Mouse (Mus musculus) G1E (cell line): ENCODE measurements at regions not wholly inside any gene's neighbourhood (a gene's known extent, or its start where the extent isn't known, plus 50 kb on each side); places are given as distances from the start of the nearest gene placed in this dataset.
"Not testable (repeated sequence)": the region's sequence is repeated elsewhere in the genome, so short reads cannot be mapped to it uniquely, and the experiment has no call there.

Experiments used
- CTCF ChIP-seq: IDR thresholded peaks from 2 replicates; pipeline ENCODE4 v1.5.1; 2012; ENCODE audit warnings: low read depth, low read length, inconsistent platforms, mixed read lengths
- GATA1 ChIP-seq: IDR thresholded peaks from 2 replicates; pipeline ENCODE4 v1.6.1; 2012; ENCODE audit warnings: borderline replicate concordance, low read length, inconsistent platforms, mixed read lengths

DNA sequence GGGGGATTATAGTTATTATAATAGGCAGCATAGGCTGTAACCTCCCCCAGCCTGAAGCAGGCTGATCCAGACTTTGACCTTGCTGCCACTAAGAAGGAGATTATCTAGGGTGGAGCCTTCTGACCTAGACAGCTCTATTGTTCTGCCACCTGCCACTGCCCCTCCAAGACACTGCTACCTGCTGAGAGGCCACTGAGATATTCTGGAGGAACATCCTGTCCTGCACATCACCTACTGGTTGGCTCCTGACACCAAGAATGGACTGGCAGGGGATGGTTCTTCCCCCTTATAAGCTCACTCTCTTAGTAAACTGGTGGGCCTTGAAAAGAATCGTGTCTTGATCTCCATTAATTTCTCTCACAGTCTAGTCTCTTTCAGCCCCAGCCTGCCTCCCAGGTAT lies 55.6 kb upstream of the Prl4a1 start:
- not testable (repeated sequence) for TF ChIP-seq CTCF, GATA1
